Mouse (Mus musculus): ENCODE results near the gene Osbp2. TPM values are rescaled to one million over a fixed set of nuclear protein-coding genes. Genes with fewer than 3 reads are reported as not detected.

Osbp2 gene
- total and polyA plus RNA-seq, 3 experiments: 0.22 TPM; not detected in 2

GRCm38 (mm10) chr11:3766964-3767363, 96.7 kb downstream of the Osbp2 start:
- Histone ChIP-seq H3K27me3 (ENCODE audit: insufficient read depth, low read length) (no peaks in the 10 kb centered on the region), H3K4me1 (ENCODE audit: insufficient read depth, low read depth, low read length) (no peaks in the 10 kb centered on the region), H3K9me3 (replicated peaks) (no peaks in the 10 kb centered on the region), H3K36me3 (replicated peaks) (no peaks in the 10 kb centered on the region), H3K4me3 (ENCODE audit: low read depth, low read length) (no peak overlapping the region)
- DNase-seq (ENCODE audit: low spot score) (no peak), ATAC-seq (ENCODE audit: extremely low read depth, insufficient number of reproducible peaks, low FRiP score, poor library complexity, severe bottlenecking) (no peak)
- TF ChIP-seq GATA2 (IDR thresholded peaks at IDR 0.05; ENCODE audit: borderline replicate concordance, low read depth, low read length): no peak
- TF ChIP-seq CTCF (IDR thresholded peaks at IDR 0.05; ENCODE audit: low read depth, low read length): no peak

- Histone ChIP-seq H3K4me1 (ENCODE audit: insufficient read depth, low read depth, low read length) (no peaks in the 10 kb centered on the region), H3K9me3 (replicated peaks) (no peaks in the 10 kb centered on the region), H3K36me3 (replicated peaks) (no peaks in the 10 kb centered on the region), H3K4me3 (ENCODE audit: low read depth, low read length) (no peak overlapping the region), H3K27me3 (ENCODE audit: insufficient read depth, low read length) (peaks cover 2% of the 10 kb centered on the region; the same call in 1 of the 2 replicates)
- DNase-seq (ENCODE audit: low spot score): no peak
- no peak for ATAC-seq (ENCODE audit: extremely low read depth, insufficient number of reproducible peaks, low FRiP score, poor library complexity, severe bottlenecking)
- TF ChIP-seq CTCF (IDR thresholded peaks at IDR 0.05; ENCODE audit: low read depth, low read length): no peak
- no peak for TF ChIP-seq POLR2AphosphoS5 (IDR thresholded peaks at IDR 0.05; ENCODE audit: insufficient replicate concordance, low read depth, low read length)
- no peak for TF ChIP-seq GATA2 (IDR thresholded peaks at IDR 0.05; ENCODE audit: borderline replicate concordance, low read depth, low read length)
- TF ChIP-seq TAL1 (conservative IDR thresholded peaks at IDR 0.05; ENCODE audit: low read depth, low read length): no peak
- TF ChIP-seq GATA1 (IDR thresholded peaks at IDR 0.05; ENCODE audit: borderline replicate concordance, low read length): no peak
Measured at GRCm38 (mm10) chr11:3764352-3764751, 99.4 kb downstream of the Osbp2 start.

- peaks cover 2% of the 10 kb centered on the region for H3K27me3 ChIP-seq (ENCODE audit: insufficient read depth, low read length)
- H3K4me3 ChIP-seq (ENCODE audit: low read depth, low read length): no peak overlapping the region
- ATAC-seq (ENCODE audit: extremely low read depth, insufficient number of reproducible peaks, low FRiP score, poor library complexity, severe bottlenecking) (no peak), DNase-seq (ENCODE audit: low spot score) (no peak)
- H3K36me3 ChIP-seq (replicated peaks): no peaks in the 10 kb centered on the region
- H3K4me1 ChIP-seq (ENCODE audit: insufficient read depth, low read depth, low read length): no peaks in the 10 kb centered on the region
- TF ChIP-seq GATA2 (IDR thresholded peaks at IDR 0.05; ENCODE audit: borderline replicate concordance, low read depth, low read length) (no peak), CTCF (IDR thresholded peaks at IDR 0.05; ENCODE audit: low read depth, low read length) (no peak), TAL1 (conservative IDR thresholded peaks at IDR 0.05; ENCODE audit: low read depth, low read length) (no peak), GATA1 (IDR thresholded peaks at IDR 0.05; ENCODE audit: borderline replicate concordance, low read length) (no peak), POLR2AphosphoS5 (IDR thresholded peaks at IDR 0.05; ENCODE audit: insufficient replicate concordance, low read depth, low read length) (no peak)
- H3K9me3 ChIP-seq (replicated peaks): no peaks in the 10 kb centered on the region
Measured at GRCm38 (mm10) chr11:3761775-3762501, 101.8 kb downstream of the Osbp2 start.

- H3K4me3 ChIP-seq (ENCODE audit: low read depth, low read length): no peak overlapping the region
- H3K9me3 ChIP-seq (replicated peaks): no peaks in the 10 kb centered on the region
- H3K27me3 ChIP-seq (ENCODE audit: insufficient read depth, low read length): peaks cover 2% of the 10 kb centered on the region
- TF ChIP-seq GATA2 (IDR thresholded peaks at IDR 0.05; ENCODE audit: borderline replicate concordance, low read depth, low read length) (no peak), GATA1 (IDR thresholded peaks at IDR 0.05; ENCODE audit: borderline replicate concordance, low read length) (no peak), TAL1 (conservative IDR thresholded peaks at IDR 0.05; ENCODE audit: low read depth, low read length) (no peak)
- ATAC-seq (ENCODE audit: extremely low read depth, insufficient number of reproducible peaks, low FRiP score, poor library complexity, severe bottlenecking) (no peak), DNase-seq (ENCODE audit: low spot score) (no peak)
- H3K36me3 ChIP-seq (replicated peaks): no peaks in the 10 kb centered on the region
- H3K4me1 ChIP-seq (ENCODE audit: insufficient read depth, low read depth, low read length): no peaks in the 10 kb centered on the region
Measured at GRCm38 (mm10) chr11:3761339-3761738, 102.4 kb downstream of the Osbp2 start.

- ATAC-seq (ENCODE audit: extremely low read depth, insufficient number of reproducible peaks, low FRiP score, poor library complexity, severe bottlenecking) (no peak), DNase-seq (ENCODE audit: low spot score) (no peak)
- no peak for TF ChIP-seq CTCF (IDR thresholded peaks at IDR 0.05; ENCODE audit: low read depth, low read length)
- TF ChIP-seq TAL1 (conservative IDR thresholded peaks at IDR 0.05; ENCODE audit: low read depth, low read length): no peak
- no peak for TF ChIP-seq POLR2AphosphoS5 (IDR thresholded peaks at IDR 0.05; ENCODE audit: insufficient replicate concordance, low read depth, low read length)
- TF ChIP-seq GATA2 (IDR thresholded peaks at IDR 0.05; ENCODE audit: borderline replicate concordance, low read depth, low read length): no peak
- TF ChIP-seq GATA1 (IDR thresholded peaks at IDR 0.05; ENCODE audit: borderline replicate concordance, low read length): no peak
- Histone ChIP-seq H3K4me3 (ENCODE audit: low read depth, low read length) (no peak overlapping the region), H3K27me3 (ENCODE audit: insufficient read depth, low read length) (peaks cover 8% of the 10 kb centered on the region), H3K4me1 (ENCODE audit: insufficient read depth, low read depth, low read length) (no peaks in the 10 kb centered on the region), H3K9me3 (replicated peaks) (no peaks in the 10 kb centered on the region), H3K36me3 (replicated peaks) (no peaks in the 10 kb centered on the region)
Measured at GRCm38 (mm10) chr11:3759433-3759832, 104.3 kb downstream of the Osbp2 start.

GRCm38 (mm10) chr11:3755341-3755740, 108.4 kb downstream of the Osbp2 start:
- Histone ChIP-seq H3K36me3 (replicated peaks) (no peaks in the 10 kb centered on the region), H3K4me1 (ENCODE audit: insufficient read depth, low read depth, low read length) (no peaks in the 10 kb centered on the region), H3K27me3 (ENCODE audit: insufficient read depth, low read length) (peaks cover 14% of the 10 kb centered on the region), H3K9me3 (replicated peaks) (no peaks in the 10 kb centered on the region), H3K4me3 (ENCODE audit: low read depth, low read length) (no peak overlapping the region)
- TF ChIP-seq GATA2 (IDR thresholded peaks at IDR 0.05; ENCODE audit: borderline replicate concordance, low read depth, low read length) (no peak), POLR2AphosphoS5 (IDR thresholded peaks at IDR 0.05; ENCODE audit: insufficient replicate concordance, low read depth, low read length) (no peak), GATA1 (IDR thresholded peaks at IDR 0.05; ENCODE audit: borderline replicate concordance, low read length) (no peak), TAL1 (conservative IDR thresholded peaks at IDR 0.05; ENCODE audit: low read depth, low read length) (no peak), CTCF (IDR thresholded peaks at IDR 0.05; ENCODE audit: low read depth, low read length) (no peak)
- no peak for ATAC-seq (ENCODE audit: extremely low read depth, insufficient number of reproducible peaks, low FRiP score, poor library complexity, severe bottlenecking)
- no peak for DNase-seq (ENCODE audit: low spot score)
